Mouse (Mus musculus) myocyte (in vitro differentiated cells): ENCODE data around the gene Cd163.

ENCODE experiments used
- CEBPB ChIP-seq: IDR thresholded peaks from 2 replicates; pipeline ENCODE4 v1.6.1; 2011; ENCODE audit warnings: mild to moderate bottlenecking, moderate library complexity; ENCODE audit not compliant: poor library complexity, insufficient read depth, severe bottlenecking
- E2F4 ChIP-seq: IDR thresholded peaks from one replicate; pipeline ENCODE4 v1.6.1; 2011; ENCODE audit warnings: mild to moderate bottlenecking, control low read depth, moderate library complexity; ENCODE audit not compliant: insufficient read depth
- MAX ChIP-seq: IDR thresholded peaks from one replicate; pipeline ENCODE4 v1.6.1; 2011; ENCODE audit warnings: low read depth, mild to moderate bottlenecking, control low read depth
- MYOD1 ChIP-seq, 3 experiments: IDR thresholded peaks; one replicate each; pipeline ENCODE4 v1.6.1; 2011; ENCODE audit warnings: control low read depth in 2 of 3, low read depth in 2 of 3, mild to moderate bottlenecking in 2 of 3, moderate library complexity in 1 of 3; ENCODE audit not compliant: insufficient read length in 2 of 3, control insufficient read depth in 1 of 3
- MYOG ChIP-seq, 3 experiments: IDR thresholded peaks; one replicate each; pipeline ENCODE4 v1.6.1; 2011; ENCODE audit warnings: control low read depth in 2 of 3, low read depth in 2 of 3, mild to moderate bottlenecking in 2 of 3; ENCODE audit not compliant: insufficient read length in 2 of 3, control insufficient read depth in 1 of 3, insufficient read depth in 1 of 3
- POLR2A ChIP-seq: IDR thresholded peaks from one replicate; pipeline ENCODE4 v1.6.1; 2011; ENCODE audit warnings: low read depth, mild to moderate bottlenecking, control low read depth, moderate library complexity; ENCODE audit not compliant: insufficient read length
- POLR2AphosphoS2 ChIP-seq: IDR thresholded peaks from one replicate; pipeline ENCODE4 v1.6.1; 2011; ENCODE audit warnings: low read depth, control low read depth; ENCODE audit not compliant: insufficient read length
- SRF ChIP-seq: IDR thresholded peaks from one replicate; pipeline ENCODE4 v1.6.1; 2011; ENCODE audit warnings: low read depth; ENCODE audit not compliant: control insufficient read depth, insufficient read length
- TCF12 ChIP-seq: IDR thresholded peaks from one replicate; pipeline ENCODE4 v1.6.1; 2011; ENCODE audit warnings: mild to moderate bottlenecking, control low read depth; ENCODE audit not compliant: poor library complexity, insufficient read depth, severe bottlenecking
- USF1 ChIP-seq: IDR thresholded peaks from one replicate; pipeline ENCODE4 v1.6.1; 2011; ENCODE audit warnings: low read depth, mild to moderate bottlenecking, control low read depth, moderate library complexity

- TF ChIP-seq POLR2A = no peak
- TF ChIP-seq MAX = no peak
- TF ChIP-seq POLR2AphosphoS2 = no peak
- no peak for TF ChIP-seq MYOD1 (IDR thresholded peaks at IDR 0.05; ENCODE audit: control insufficient read depth in 1 of 3, insufficient read length in 2 of 3, low read depth in 2 of 3)
- TF ChIP-seq TCF12 = no peak
- TF ChIP-seq E2F4 = no peak
- no peak for TF ChIP-seq USF1
- no peak for TF ChIP-seq MYOG (IDR thresholded peaks at IDR 0.05; ENCODE audit: control insufficient read depth in 1 of 3, insufficient read depth in 1 of 3, insufficient read length in 2 of 3, low read depth in 2 of 3)
- no peak for TF ChIP-seq SRF
- no peak for TF ChIP-seq CEBPB
Measured at GRCm38 (mm10) chr6:124373584-124374206, 69.2 kb downstream of the Cd163 start.
